Mouse (Mus musculus): ENCODE results near the gene Pln. TPM values are rescaled to one million over a fixed set of nuclear protein-coding genes. Genes with fewer than 3 reads are reported as not detected.

Pln gene
- polyA plus RNA-seq (2015; fragmentation: Nextera tagmentation; extraction: Ambion mirVana) = 7.5 and 15.5 TPM in 2 replicates

- Histone ChIP-seq H3K27me3 (no peaks in the 10 kb centered on the region), H3K27ac (peak within 1 kb of the TSS; percentile 6; the same call in 1 of the 2 replicates), H3K4me1 (peaks cover 10% of the 10 kb centered on the region; the same call in 1 of the 2 replicates), H3K4me2 (no peak within 1 kb of the TSS), H3K36me3 (no peaks in the 10 kb centered on the region), H3K4me3 (no peak within 1 kb of the TSS), H3K9me3 (no peaks in the 10 kb centered on the region), H3K9ac (no peak within 1 kb of the TSS)
- no peak for ATAC-seq (ENCODE audit: borderline replicate concordance, extremely low read depth, low FRiP score, low TSS enrichment)
- 70% methylated on average over 6 of the region's 6 CpGs for WGBS
Measured at GRCm38 (mm10) chr10:53337162-53337923, at the start of gene Pln. Gene Pln (plus strand): TSS chr10:53337667.

GRCm38 (mm10) chr10:53305867-53306266 is 31.6 kb upstream of the Pln start:
- no peak overlapping the region for H3K4me3 ChIP-seq
- H3K4me1 ChIP-seq = no peaks in the 10 kb centered on the region
- H3K9ac ChIP-seq = no peak overlapping the region
- no peaks in the 10 kb centered on the region for H3K9me3 ChIP-seq
- H3K27ac ChIP-seq = no peak overlapping the region
- no peak overlapping the region for H3K4me2 ChIP-seq
- WGBS = 42% methylated on average over 3 of the region's 3 CpGs
- H3K27me3 ChIP-seq = no peaks in the 10 kb centered on the region
- H3K36me3 ChIP-seq = 0 out of 2 replicates have a peak, but pooled peaks cover 4% of the 10 kb centered on the region
- no peak for ATAC-seq (ENCODE audit: borderline replicate concordance, extremely low read depth, low FRiP score, low TSS enrichment)

GRCm38 (mm10) chr10:53306674-53307073 is 30.8 kb upstream of the Pln start:
- WGBS = 89% methylated on average over 3 of the region's 3 CpGs
- H3K36me3 ChIP-seq = 0 out of 2 replicates have a peak, but pooled peaks cover 4% of the 10 kb centered on the region
- no peak overlapping the region for H3K4me2 ChIP-seq
- H3K4me3 ChIP-seq = no peak overlapping the region
- no peak overlapping the region for H3K27ac ChIP-seq
- no peak for ATAC-seq (ENCODE audit: borderline replicate concordance, extremely low read depth, low FRiP score, low TSS enrichment)
- no peak overlapping the region for H3K9ac ChIP-seq
- no peaks in the 10 kb centered on the region for H3K9me3 ChIP-seq
- no peaks in the 10 kb centered on the region for H3K4me1 ChIP-seq
- no peaks in the 10 kb centered on the region for H3K27me3 ChIP-seq

DNA sequence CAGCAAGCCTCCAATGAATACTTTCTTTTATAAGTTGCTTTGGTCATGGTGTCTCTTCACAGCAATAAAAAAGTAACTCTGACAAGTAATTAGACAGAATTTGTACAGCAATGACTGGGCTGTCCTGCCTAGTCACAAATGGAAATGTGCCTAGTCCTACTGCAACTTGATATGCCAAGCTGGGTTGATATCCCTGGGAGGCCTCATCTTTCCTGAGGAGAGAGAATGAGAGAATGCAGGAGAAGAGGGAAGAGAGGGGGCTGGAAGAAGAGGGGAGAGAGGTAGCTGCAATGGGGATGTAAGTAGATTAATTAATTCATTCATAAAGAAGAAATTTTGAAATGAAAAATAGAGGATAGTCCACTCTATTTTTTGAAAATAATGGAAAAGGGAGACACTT is 14.1 kb upstream of the Pln start:
- H3K9me3 ChIP-seq = no peaks in the 10 kb centered on the region
- no peak overlapping the region for H3K4me3 ChIP-seq
- no peaks in the 10 kb centered on the region for H3K27me3 ChIP-seq
- no peaks in the 10 kb centered on the region for H3K36me3 ChIP-seq
- H3K4me1 ChIP-seq = peaks cover 7% of the 10 kb centered on the region
- no peak overlapping the region for H3K4me2 ChIP-seq
- ATAC-seq (ENCODE audit: borderline replicate concordance, extremely low read depth, low FRiP score, low TSS enrichment) = no peak
- H3K27ac ChIP-seq = no peak overlapping the region
- H3K9ac ChIP-seq = no peak overlapping the region

DNA sequence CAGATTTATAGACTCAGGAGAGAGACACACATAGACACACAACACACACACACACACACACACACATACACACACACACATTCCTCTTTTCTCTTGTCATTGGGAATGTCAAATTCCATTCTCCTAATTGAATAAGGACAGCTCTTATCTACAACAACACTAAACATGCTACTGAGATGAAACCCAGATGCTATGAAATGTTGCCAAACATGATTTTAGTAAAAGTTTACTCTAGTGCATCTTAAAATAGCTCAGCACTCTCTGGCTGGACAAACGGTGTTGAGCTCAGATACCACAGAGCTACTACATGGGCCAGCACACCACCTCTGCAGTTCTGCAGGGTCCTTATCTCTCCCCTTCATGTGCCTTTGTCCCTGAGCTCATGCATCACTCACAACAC is 12.8 kb upstream of the Pln start:
- H3K27me3 ChIP-seq = no peaks in the 10 kb centered on the region
- no peaks in the 10 kb centered on the region for H3K9me3 ChIP-seq
- H3K27ac ChIP-seq = peak overlapping the region; percentile 61; the same call in 1 of the 2 replicates
- no peak overlapping the region for H3K9ac ChIP-seq
- peak; percentile 93 for ATAC-seq (ENCODE audit: borderline replicate concordance, extremely low read depth, low FRiP score, low TSS enrichment)
- no peak overlapping the region for H3K4me3 ChIP-seq
- no peaks in the 10 kb centered on the region for H3K36me3 ChIP-seq
- peaks cover 7% of the 10 kb centered on the region for H3K4me1 ChIP-seq
- H3K4me2 ChIP-seq = no peak overlapping the region
- 10% methylated on average over 1 of the region's 1 CpGs for WGBS

DNA sequence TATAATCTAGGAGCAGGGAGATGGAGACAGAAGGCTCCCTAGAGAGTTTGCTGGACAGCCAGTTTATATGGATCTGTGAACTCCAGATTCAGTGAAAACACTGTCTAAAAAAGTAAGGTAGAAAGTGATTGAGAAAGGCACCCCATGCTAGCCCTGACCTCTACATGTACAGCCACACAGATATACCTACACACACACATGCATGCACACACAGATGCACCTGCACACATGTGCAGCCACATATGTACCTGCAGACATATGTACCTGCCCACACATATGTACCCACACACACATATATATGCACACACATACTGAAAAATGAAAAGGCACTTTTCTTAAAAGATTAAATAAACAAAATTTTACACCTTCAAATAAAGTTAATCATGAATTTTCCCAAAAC is 11.1 kb upstream of the Pln start:
- Histone ChIP-seq H3K4me2 (no peak overlapping the region), H3K27me3 (no peaks in the 10 kb centered on the region), H3K4me3 (no peak overlapping the region), H3K36me3 (no peaks in the 10 kb centered on the region), H3K4me1 (peaks cover 7% of the 10 kb centered on the region), H3K27ac (no peak overlapping the region), H3K9me3 (no peaks in the 10 kb centered on the region), H3K9ac (no peak overlapping the region)
- ATAC-seq (ENCODE audit: borderline replicate concordance, extremely low read depth, low FRiP score, low TSS enrichment) = no peak

GRCm38 (mm10) chr10:53329257-53329656 is 8.2 kb upstream of the Pln start:
- Histone ChIP-seq H3K27me3 (no peaks in the 10 kb centered on the region), H3K9ac (no peak overlapping the region), H3K36me3 (no peaks in the 10 kb centered on the region), H3K4me1 (peaks cover 7% of the 10 kb centered on the region), H3K9me3 (no peaks in the 10 kb centered on the region), H3K4me3 (no peak overlapping the region), H3K4me2 (no peak overlapping the region), H3K27ac (no peak overlapping the region)
- ATAC-seq (ENCODE audit: borderline replicate concordance, extremely low read depth, low FRiP score, low TSS enrichment) = no peak
- 64% methylated on average over 3 of the region's 3 CpGs for WGBS

- no peak for ATAC-seq (ENCODE audit: borderline replicate concordance, extremely low read depth, low FRiP score, low TSS enrichment)
- Histone ChIP-seq H3K27ac (no peak overlapping the region), H3K4me1 (peaks cover 10% of the 10 kb centered on the region; the same call in 1 of the 2 replicates), H3K9ac (no peak overlapping the region), H3K36me3 (no peaks in the 10 kb centered on the region), H3K9me3 (no peaks in the 10 kb centered on the region), H3K4me2 (no peak overlapping the region), H3K4me3 (no peak overlapping the region), H3K27me3 (no peaks in the 10 kb centered on the region)
- WGBS = 49% methylated on average over 2 of the region's 2 CpGs
Measured at GRCm38 (mm10) chr10:53332752-53333151, 4.7 kb upstream of the Pln start.

GRCm38 (mm10) chr10:53335266-53335665 is 2.2 kb upstream of the Pln start:
- Histone ChIP-seq H3K9me3 (no peaks in the 10 kb centered on the region), H3K4me1 (peaks cover 10% of the 10 kb centered on the region; the same call in 1 of the 2 replicates), H3K9ac (no peak overlapping the region), H3K27ac (no peak overlapping the region), H3K36me3 (no peaks in the 10 kb centered on the region), H3K4me3 (no peak overlapping the region), H3K4me2 (no peak overlapping the region), H3K27me3 (no peaks in the 10 kb centered on the region)
- no peak for ATAC-seq (ENCODE audit: borderline replicate concordance, extremely low read depth, low FRiP score, low TSS enrichment)
- 65% methylated on average over 2 of the region's 2 CpGs for WGBS

GRCm38 (mm10) chr10:53335974-53336373 is 1.5 kb upstream of the Pln start:
- H3K27me3 ChIP-seq = no peaks in the 10 kb centered on the region
- no peaks in the 10 kb centered on the region for H3K36me3 ChIP-seq
- peaks cover 10% of the 10 kb centered on the region; the same call in 1 of the 2 replicates for H3K4me1 ChIP-seq
- H3K9me3 ChIP-seq = no peaks in the 10 kb centered on the region
- H3K27ac ChIP-seq = peak overlapping the region; percentile 6; the same call in 1 of the 2 replicates
- ATAC-seq (ENCODE audit: borderline replicate concordance, extremely low read depth, low FRiP score, low TSS enrichment) = no peak
- no peak overlapping the region for H3K4me3 ChIP-seq
- H3K4me2 ChIP-seq = no peak overlapping the region
- no peak overlapping the region for H3K9ac ChIP-seq
- WGBS = 67% methylated on average over 3 of the region's 3 CpGs

DNA sequence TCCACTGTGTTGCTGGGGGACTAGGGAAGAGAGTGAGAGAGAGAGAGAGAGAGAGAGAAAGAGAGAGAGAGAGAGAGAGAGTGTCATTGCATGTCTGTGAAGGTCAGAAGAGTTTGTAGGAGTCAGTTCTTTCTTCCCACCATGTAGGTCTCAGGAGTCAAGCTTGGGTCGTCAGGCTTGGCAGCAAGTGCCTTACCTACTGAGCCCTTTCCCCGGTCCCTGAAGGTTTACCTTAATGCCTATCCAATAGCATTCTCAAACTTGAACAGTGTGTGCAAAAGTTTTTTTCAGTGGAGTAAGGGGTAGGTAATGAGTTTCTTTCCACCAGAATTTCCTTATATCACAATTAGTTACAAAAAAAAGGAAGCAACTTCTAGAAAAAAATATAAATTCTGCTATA is 1.6 kb downstream of the Pln start:
- WGBS = 56% methylated on average over 2 of the region's 2 CpGs
- Histone ChIP-seq H3K27ac (no peak overlapping the region), H3K4me3 (no peak overlapping the region)

DNA sequence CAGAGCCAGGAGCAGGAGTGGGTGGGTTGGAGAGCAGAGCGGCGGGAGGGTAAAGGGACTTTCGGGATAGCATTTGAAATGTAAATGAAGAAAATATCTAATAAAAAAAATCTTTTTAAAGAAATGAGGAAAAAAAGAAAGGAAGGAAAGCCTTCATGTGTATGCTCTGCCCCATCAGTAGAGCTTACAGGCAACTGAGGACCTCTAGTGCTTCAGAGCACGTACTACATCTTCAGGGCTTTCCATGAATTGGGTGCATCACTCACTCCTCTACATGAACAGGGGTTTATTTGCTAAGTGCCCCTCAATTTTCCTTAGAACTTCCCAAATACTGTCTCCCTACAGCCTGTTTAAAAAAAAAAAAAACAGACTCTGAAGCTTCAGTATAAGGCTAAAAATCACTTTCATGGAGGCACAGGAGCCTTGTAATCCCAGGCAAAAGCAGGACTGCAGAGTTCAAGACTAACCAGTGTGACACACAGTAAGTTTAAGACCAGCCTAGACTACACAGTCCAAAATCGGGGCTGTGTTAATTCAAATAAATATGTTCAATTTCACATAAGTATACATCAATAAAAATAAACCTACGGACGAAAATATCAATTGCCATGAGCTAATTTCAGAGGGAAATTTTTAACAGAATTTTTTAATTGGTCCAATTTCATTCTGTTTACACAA is 4.0 kb downstream of the Pln start:
- H3K9ac ChIP-seq = no peak overlapping the region

More for the DNA sequence above, 1.6 kb downstream of the Pln start:
- no peak for ATAC-seq (ENCODE audit: borderline replicate concordance, extremely low read depth, low FRiP score, low TSS enrichment)
- Histone ChIP-seq H3K4me2 (no peak overlapping the region), H3K9ac (no peak overlapping the region), H3K4me1 (peaks cover 14% of the 10 kb centered on the region), H3K9me3 (no peaks in the 10 kb centered on the region), H3K27me3 (no peaks in the 10 kb centered on the region), H3K36me3 (no peaks in the 10 kb centered on the region)

More for the DNA sequence above, 4.0 kb downstream of the Pln start:
- no peaks in the 10 kb centered on the region for H3K9me3 ChIP-seq
- no peak overlapping the region for H3K4me3 ChIP-seq
- WGBS = 85% methylated on average over 7 of the region's 7 CpGs
- no peaks in the 10 kb centered on the region for H3K36me3 ChIP-seq
- ATAC-seq (ENCODE audit: borderline replicate concordance, extremely low read depth, low FRiP score, low TSS enrichment) = no peak
- no peaks in the 10 kb centered on the region for H3K27me3 ChIP-seq
- no peak overlapping the region for H3K27ac ChIP-seq
- H3K4me2 ChIP-seq = no peak overlapping the region
- peaks cover 8% of the 10 kb centered on the region; the same call in 1 of the 2 replicates for H3K4me1 ChIP-seq

Measured in lung, embryonic 15.5 days (tissue).